ENCODE assay signal across 30 mouse cellular contexts in the genomic region with DNA sequence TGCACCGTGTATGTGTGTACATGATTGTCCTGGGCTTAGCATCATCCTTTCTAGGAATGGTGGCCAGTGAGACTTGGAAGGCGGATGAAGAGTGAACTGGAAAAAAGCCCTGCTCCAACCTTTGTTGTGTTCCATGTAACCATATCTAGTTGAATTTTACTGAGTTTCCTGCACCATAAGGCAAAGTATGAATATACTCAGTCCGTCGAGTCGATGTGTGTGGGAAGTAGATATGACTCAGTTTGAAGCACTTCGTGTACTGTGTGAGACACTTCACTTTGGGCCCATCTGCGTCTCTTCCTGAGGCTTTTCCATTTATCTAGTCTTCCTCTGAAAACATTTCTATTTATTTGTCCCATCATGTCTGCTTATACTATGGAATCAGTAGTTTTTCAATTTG.
DNase-seq lines count a peak whose midpoint lies in the region; ATAC-seq and TF ChIP-seq lines count a peak whose summit lies in the region.
"Had no signal": no experiment of that assay in that cellular context is flagged by ENCODE, and none has a peak within 500 bp of the region (broad histone marks: within the 10 kb centered on the region; RNA-seq: fewer than 3 reads in every experiment).

No protein-coding gene starts in this region.

- DNase-seq in layer of hippocampus, adult 2 months (ENCODE audit: low spot score in 2 of 2) = peak; percentile 13 to 42
- no peak for DNase-seq in layer of hippocampus, postnatal 14 days (ENCODE audit: low spot score in 2 of 2)
- peak; percentile 83 for DNase-seq in brain, adult 2 months (ENCODE audit: low read depth, low spot score)
- DNase-seq in layer of hippocampus, adult 8-10 months (ENCODE audit: low spot score in 2 of 2) = peak; percentile 12 to 25
- DNase-seq in left cerebral cortex, postnatal 25 days (ENCODE audit: low spot score in 2 of 2) = peak; percentile 37 to 82
- DNase-seq in thymus, postnatal 0 days (ENCODE audit: low spot score) = no peak
- DNase-seq: adrenal gland, adult 2 months; B cell, adult 2 months; cerebellum, adult 18-20 months; cerebellum, postnatal 36 days; gastrocnemius, postnatal 25 days; heart, adult 18-20 months; heart, postnatal 10 days; kidney, adult 9 months; kidney, postnatal 14 days; lung, postnatal 4 days; spleen, adult 18-20 months; thymus, postnatal 25 days had no signal

- TF ChIP-seq CTCF in layer of hippocampus, adult 2 months (conservative IDR thresholded peaks at IDR 0.05) = no peak

- no peak for ATAC-seq in CD4-positive, CD25-positive, alpha-beta regulatory T cell, adult 4 months
- ATAC-seq: hindbrain, postnatal 0 days; intestine, embryonic 16.5 days; midbrain, embryonic 15.5 days had no signal

- intact Hi-C loops in left cerebral cortex, postnatal 25 days (cut with DNase I) = loop anchor here (2.0 kb wide), 1 partner anchor 18 kb away; no protein-coding TSS in a partner anchor

- no peak overlapping the region for H3K4me3 ChIP-seq in layer of hippocampus, adult 2 months
- H3K4me3 ChIP-seq: embryonic facial prominence, embryonic 13.5 days; erythroblast, embryonic 14.5 days; forebrain, embryonic 12.5 days; heart, embryonic 12.5 days; limb, embryonic 15.5 days; liver, embryonic 15.5 days; lung, embryonic 15.5 days; midbrain, embryonic 15.5 days; neural tube, embryonic 12.5 days had no signal

- H3K27ac ChIP-seq in layer of hippocampus, adult 2 months = peak overlapping the region; percentile 7; the same call in 1 of the 2 replicates
- H3K27ac ChIP-seq: embryonic facial prominence, embryonic 13.5 days; forebrain, embryonic 12.5 days; hindbrain, postnatal 0 days; limb, embryonic 15.5 days; liver, embryonic 15.5 days; lung, embryonic 15.5 days; midbrain, embryonic 15.5 days; neural tube, embryonic 12.5 days had no signal

Comparison
In these comparisons a context has a peak if more than half of its experiments do, and no peak if none do; other contexts are left out.
1. DNase-seq: peak in layer of hippocampus, adult 2 months (2 of 2), brain, adult 2 months (single experiment), layer of hippocampus, adult 8-10 months (2 of 2) and left cerebral cortex, postnatal 25 days (2 of 2); none in layer of hippocampus, postnatal 14 days (0 of 2) and thymus, postnatal 0 days (single experiment).